Mouse (Mus musculus): Measurements from ENCODE around the gene Siglech. TPM values are rescaled to one million over a fixed set of nuclear protein-coding genes. Genes with fewer than 3 reads are reported as not detected.
"Not testable (repeated sequence)": the region's sequence is repeated elsewhere in the genome, so short reads cannot be mapped to it uniquely, and the experiment has no call there.

Gene Siglech
- polyA plus RNA-seq, 1 experiment from 2014 or later: 0.79 TPM

DNA sequence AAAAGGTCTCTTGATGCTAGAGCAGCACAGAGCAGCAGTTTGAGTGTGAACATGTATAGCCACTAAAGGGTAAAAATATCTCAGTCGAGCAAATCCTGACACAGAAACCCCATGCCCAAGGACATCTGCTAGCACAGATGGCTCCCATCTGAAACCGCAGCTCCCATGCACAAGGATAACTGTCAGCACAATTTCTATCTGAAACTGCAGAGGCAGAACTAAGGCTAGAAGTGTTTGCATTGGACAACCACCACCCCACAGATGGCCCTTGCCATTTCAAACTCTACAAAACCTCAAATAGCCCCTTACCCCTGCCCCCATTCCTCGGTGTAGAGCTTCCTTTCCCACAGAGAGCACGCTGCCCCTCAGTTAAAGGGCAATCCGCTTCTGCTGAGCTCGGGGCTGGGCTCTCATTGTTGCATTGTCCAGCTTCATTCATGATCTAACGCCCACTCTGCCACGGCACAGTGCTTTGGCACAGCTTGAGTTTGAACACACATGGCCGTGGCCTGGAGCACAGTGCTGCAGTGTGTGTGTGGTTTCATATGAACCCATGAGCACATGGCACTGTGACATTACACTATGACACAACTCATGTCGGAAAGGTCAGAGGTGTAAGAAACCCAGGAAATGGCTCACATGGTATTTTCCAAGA, 23.3 kb upstream of the Siglech start:
- Histone ChIP-seq H3K9ac (ENCODE audit: low read length) (no peak overlapping the region), H3K27me3 (ENCODE audit: control insufficient read depth, insufficient read depth, low read length) (no peaks in the 10 kb centered on the region), H3K27ac (replicated peaks) (no peak overlapping the region), H3K4me3 (ENCODE audit: low read depth, low read length) (no peak overlapping the region), H3K36me3 (ENCODE audit: control insufficient read depth, insufficient read depth, low read length) (no peaks in the 10 kb centered on the region), H3K4me2 (replicated peaks; ENCODE audit: low read depth) (no peak overlapping the region), H3K9me3 (ENCODE audit: control insufficient read depth, low read length) (no peaks in the 10 kb centered on the region), H3K4me1 (replicated peaks; ENCODE audit: control insufficient read depth, insufficient read depth) (no peaks in the 10 kb centered on the region)
- ATAC-seq (ENCODE audit: low FRiP score, low TSS enrichment) (no peak), DNase-seq (ENCODE audit: low spot score) (no peak)
- 58% methylated on average over 10 of the region's 10 CpGs for WGBS
- TF ChIP-seq EP300 (optimal IDR thresholded peaks at IDR 0.05) (no peak), CTCF (IDR thresholded peaks at IDR 0.05; ENCODE audit: low read depth) (no peak)

DNA sequence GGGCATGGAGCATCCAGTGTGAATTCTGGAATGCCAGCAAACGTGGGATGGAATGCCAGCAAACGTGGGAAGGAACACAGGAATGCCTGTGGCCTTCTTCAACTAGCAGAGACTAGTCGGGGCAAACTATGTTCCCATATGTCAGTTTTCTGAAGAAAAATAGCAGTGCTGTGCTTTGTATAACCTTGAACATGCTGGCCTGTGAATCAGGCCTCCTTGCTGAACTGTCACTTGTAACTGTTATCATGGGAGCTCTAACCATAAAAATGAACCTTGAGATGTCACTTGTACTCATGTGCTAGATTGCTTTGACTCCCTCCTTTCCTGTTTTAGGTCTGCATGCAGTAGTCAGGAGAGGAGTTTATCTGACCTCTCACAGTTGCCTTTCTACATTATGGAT, 17.1 kb upstream of the Siglech start:
- no peak overlapping the region for H3K27ac ChIP-seq (replicated peaks)

DNA sequence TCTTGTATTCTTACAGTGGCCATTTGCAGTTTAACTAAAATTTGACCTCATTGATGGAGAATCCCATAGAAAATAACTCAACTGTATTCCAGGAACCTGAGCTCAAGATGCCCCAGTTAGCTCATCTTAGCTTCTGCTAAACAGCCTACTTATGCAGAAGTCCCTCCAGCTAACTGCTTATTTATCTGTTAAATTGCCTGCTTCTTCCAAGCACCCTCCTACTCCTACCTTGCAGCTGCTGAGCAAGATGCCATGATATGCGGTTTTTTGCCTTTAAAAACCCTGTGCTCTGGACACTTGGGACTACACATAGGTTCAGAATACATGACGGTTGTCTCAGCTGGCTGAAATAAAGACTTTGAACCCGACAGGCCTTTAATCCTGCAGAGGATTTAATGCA, 8.6 kb upstream of the Siglech start:
- Histone ChIP-seq H3K4me1 (replicated peaks; ENCODE audit: control insufficient read depth, insufficient read depth) (no peaks in the 10 kb centered on the region), H3K27me3 (ENCODE audit: control insufficient read depth, insufficient read depth, low read length) (no peaks in the 10 kb centered on the region), H3K9ac (ENCODE audit: low read length) (no peak overlapping the region), H3K27ac (replicated peaks) (no peak overlapping the region), H3K4me2 (replicated peaks; ENCODE audit: low read depth) (no peak overlapping the region), H3K9me3 (ENCODE audit: control insufficient read depth, low read length) (no peaks in the 10 kb centered on the region), H3K4me3 (ENCODE audit: low read depth, low read length) (no peak overlapping the region), H3K36me3 (ENCODE audit: control insufficient read depth, insufficient read depth, low read length) (no peaks in the 10 kb centered on the region)
- ATAC-seq (ENCODE audit: low FRiP score, low TSS enrichment): no peak
- WGBS: 63% methylated on average over 3 of the region's 3 CpGs
- DNase-seq (ENCODE audit: low spot score): no peak
- TF ChIP-seq CTCF (IDR thresholded peaks at IDR 0.05; ENCODE audit: low read depth): no peak
- TF ChIP-seq EP300 (optimal IDR thresholded peaks at IDR 0.05): no peak

More for the DNA sequence above, 17.1 kb upstream of the Siglech start:
- Histone ChIP-seq H3K4me2 (replicated peaks; ENCODE audit: low read depth) (no peak overlapping the region), H3K36me3 (ENCODE audit: control insufficient read depth, insufficient read depth, low read length) (no peaks in the 10 kb centered on the region), H3K4me1 (replicated peaks; ENCODE audit: control insufficient read depth, insufficient read depth) (no peaks in the 10 kb centered on the region), H3K9ac (ENCODE audit: low read length) (no peak overlapping the region), H3K9me3 (ENCODE audit: control insufficient read depth, low read length) (no peaks in the 10 kb centered on the region), H3K4me3 (ENCODE audit: low read depth, low read length) (no peak overlapping the region), H3K27me3 (ENCODE audit: control insufficient read depth, insufficient read depth, low read length) (no peaks in the 10 kb centered on the region)
- TF ChIP-seq EP300 (optimal IDR thresholded peaks at IDR 0.05) (no peak), CTCF (IDR thresholded peaks at IDR 0.05; ENCODE audit: low read depth) (no peak)
- ATAC-seq (ENCODE audit: low FRiP score, low TSS enrichment) (no peak), DNase-seq (ENCODE audit: low spot score) (no peak)
- 51% methylated on average over 3 of the region's 3 CpGs for WGBS

DNA sequence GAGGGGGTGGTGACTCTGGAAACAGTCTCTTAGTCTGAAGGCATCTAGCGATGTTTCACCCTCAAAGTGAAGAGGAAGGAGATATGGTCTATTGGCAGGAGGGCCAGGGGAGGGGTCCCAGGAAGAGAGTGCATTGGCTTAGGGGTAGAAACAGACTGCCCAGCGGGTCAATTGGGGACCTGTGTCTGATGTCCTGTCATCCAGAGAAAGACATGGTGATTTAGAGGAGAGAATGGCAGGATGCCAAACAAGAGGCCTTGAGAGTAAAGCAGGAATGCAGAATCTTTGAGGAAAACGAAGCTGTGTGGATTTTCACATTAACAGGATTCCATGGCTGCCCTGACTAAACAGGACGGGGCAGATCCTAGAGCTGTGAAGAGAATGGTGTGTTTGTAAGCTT, 12.0 kb downstream of the Siglech start:
- H3K27me3 ChIP-seq (ENCODE audit: control insufficient read depth, insufficient read depth, low read length): no peaks in the 10 kb centered on the region
- H3K27ac ChIP-seq (replicated peaks): no peak overlapping the region
- H3K4me1 ChIP-seq (replicated peaks; ENCODE audit: control insufficient read depth, insufficient read depth): no peaks in the 10 kb centered on the region
- DNase-seq (ENCODE audit: low spot score) (no peak), ATAC-seq (ENCODE audit: low FRiP score, low TSS enrichment) (no peak)
- WGBS: 43% methylated on average over 4 of the region's 4 CpGs
- no peaks in the 10 kb centered on the region for H3K36me3 ChIP-seq (ENCODE audit: control insufficient read depth, insufficient read depth, low read length)
- H3K9ac ChIP-seq (ENCODE audit: low read length): no peak overlapping the region
- H3K4me3 ChIP-seq (ENCODE audit: low read depth, low read length): no peak overlapping the region
- TF ChIP-seq CTCF (IDR thresholded peaks at IDR 0.05; ENCODE audit: low read depth) (no peak), EP300 (optimal IDR thresholded peaks at IDR 0.05) (no peak)
- no peak overlapping the region for H3K4me2 ChIP-seq (replicated peaks; ENCODE audit: low read depth)
- no peaks in the 10 kb centered on the region for H3K9me3 ChIP-seq (ENCODE audit: control insufficient read depth, low read length)

DNA sequence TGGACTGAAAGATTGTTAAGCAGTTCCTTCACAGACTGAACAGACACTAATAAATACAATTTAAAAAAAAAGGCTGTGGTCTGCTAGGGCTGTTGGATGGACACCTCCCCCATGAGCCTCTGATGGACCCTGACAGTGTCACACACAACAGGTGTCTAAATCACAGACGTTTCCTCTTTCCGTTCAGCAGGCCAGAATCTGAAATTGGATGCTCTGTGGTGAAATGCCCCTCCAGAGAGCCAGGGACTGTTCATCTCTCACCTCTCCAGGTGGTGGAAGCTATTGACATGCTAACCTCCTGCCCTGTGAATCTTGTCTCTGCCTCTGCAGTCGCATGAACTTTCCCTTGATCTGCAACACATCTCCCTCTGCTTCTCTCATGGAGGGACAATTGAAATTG, 14.5 kb downstream of the Siglech start:
- 61% methylated on average over 3 of the region's 3 CpGs for WGBS
- Histone ChIP-seq H3K4me1 (replicated peaks; ENCODE audit: control insufficient read depth, insufficient read depth) (no peaks in the 10 kb centered on the region), H3K4me3 (ENCODE audit: low read depth, low read length) (no peak overlapping the region), H3K9me3 (ENCODE audit: control insufficient read depth, low read length) (no peaks in the 10 kb centered on the region), H3K4me2 (replicated peaks; ENCODE audit: low read depth) (no peak overlapping the region), H3K27me3 (ENCODE audit: control insufficient read depth, insufficient read depth, low read length) (no peaks in the 10 kb centered on the region), H3K36me3 (ENCODE audit: control insufficient read depth, insufficient read depth, low read length) (no peaks in the 10 kb centered on the region), H3K9ac (ENCODE audit: low read length) (no peak overlapping the region), H3K27ac (replicated peaks) (no peak overlapping the region)
- DNase-seq (ENCODE audit: low spot score) (no peak), ATAC-seq (ENCODE audit: low FRiP score, low TSS enrichment) (no peak)
- no peak for TF ChIP-seq EP300 (optimal IDR thresholded peaks at IDR 0.05)
- no peak for TF ChIP-seq CTCF (IDR thresholded peaks at IDR 0.05; ENCODE audit: low read depth)

DNA sequence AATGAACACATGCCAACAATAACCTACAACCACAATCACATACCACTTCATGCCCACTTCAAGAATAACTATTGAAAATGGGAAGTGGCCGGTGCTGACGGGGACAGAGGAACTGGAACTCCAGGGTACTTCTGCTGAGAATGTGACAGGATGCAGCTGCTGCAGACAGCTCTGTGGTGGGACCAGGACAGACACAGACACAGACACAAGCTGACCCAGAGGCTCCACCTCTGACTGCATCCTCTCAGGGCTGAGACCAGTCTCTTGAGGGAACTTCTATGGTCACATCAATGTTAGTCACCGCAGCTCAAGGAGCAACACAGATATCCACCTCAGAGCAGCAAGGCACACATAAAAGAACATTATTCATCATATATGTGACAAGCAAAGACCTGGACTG, 16.6 kb downstream of the Siglech start:
- no peaks in the 10 kb centered on the region for H3K9me3 ChIP-seq (ENCODE audit: control insufficient read depth, low read length)
- no peak overlapping the region for H3K4me3 ChIP-seq (ENCODE audit: low read depth, low read length)
- H3K27ac ChIP-seq (replicated peaks): no peak overlapping the region
- no peak for DNase-seq (ENCODE audit: low spot score)
- no peaks in the 10 kb centered on the region for H3K4me1 ChIP-seq (replicated peaks; ENCODE audit: control insufficient read depth, insufficient read depth)
- WGBS: 46% methylated on average over 3 of the region's 3 CpGs
- no peak; the same call in 1 of the 2 replicates for ATAC-seq (ENCODE audit: low FRiP score, low TSS enrichment)
- H3K27me3 ChIP-seq (ENCODE audit: control insufficient read depth, insufficient read depth, low read length): no peaks in the 10 kb centered on the region
- no peaks in the 10 kb centered on the region for H3K36me3 ChIP-seq (ENCODE audit: control insufficient read depth, insufficient read depth, low read length)
- H3K9ac ChIP-seq (ENCODE audit: low read length): no peak overlapping the region
- no peak overlapping the region for H3K4me2 ChIP-seq (replicated peaks; ENCODE audit: low read depth)
- no peak for TF ChIP-seq CTCF (IDR thresholded peaks at IDR 0.05; ENCODE audit: low read depth)
- TF ChIP-seq EP300 (optimal IDR thresholded peaks at IDR 0.05): no peak

DNA sequence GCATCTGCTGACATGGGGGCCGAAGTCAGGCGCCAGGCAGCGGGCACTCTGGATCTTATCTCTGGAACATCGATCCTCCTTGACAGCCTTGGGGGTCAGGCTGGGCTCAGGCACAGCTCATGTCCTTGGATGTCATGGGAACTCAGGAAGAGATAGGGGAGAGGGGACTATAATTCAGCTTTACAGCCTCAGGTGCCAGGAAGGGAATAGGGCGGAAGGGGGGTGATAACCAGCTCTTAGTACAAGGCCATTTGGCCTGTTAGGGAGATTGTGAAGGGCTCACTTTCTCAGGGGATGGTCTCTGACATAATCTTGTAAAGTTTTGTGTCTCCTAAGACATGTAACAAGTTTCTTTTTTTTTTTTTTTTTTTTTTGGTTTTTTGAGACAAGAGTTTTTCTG, 22.6 kb downstream of the Siglech start:
- not testable (repeated sequence) for DNase-seq (ENCODE audit: low spot score); ATAC-seq (ENCODE audit: low FRiP score, low TSS enrichment); H3K4me2 ChIP-seq (replicated peaks; ENCODE audit: low read depth); H3K36me3 ChIP-seq (ENCODE audit: control insufficient read depth, insufficient read depth, low read length); H3K27me3 ChIP-seq (ENCODE audit: control insufficient read depth, insufficient read depth, low read length); H3K9me3 ChIP-seq (ENCODE audit: control insufficient read depth, low read length); H3K27ac ChIP-seq (replicated peaks); H3K4me1 ChIP-seq (replicated peaks; ENCODE audit: control insufficient read depth, insufficient read depth); H3K4me3 ChIP-seq (ENCODE audit: low read depth, low read length); H3K9ac ChIP-seq (ENCODE audit: low read length)
- WGBS: 52% methylated on average over 4 of the region's 5 CpGs
